Mouse (Mus musculus) lung, adult 18-20 months (tissue): ENCODE data around the gene Rpgrip1.

Source experiments
- DNase-seq, 2 experiments: peaks; one replicate each; pipeline ENCODE4 v3.0.0; 2022; ENCODE audit warnings: mixed read lengths in 2 of 2

Rpgrip1 gene

DNA sequence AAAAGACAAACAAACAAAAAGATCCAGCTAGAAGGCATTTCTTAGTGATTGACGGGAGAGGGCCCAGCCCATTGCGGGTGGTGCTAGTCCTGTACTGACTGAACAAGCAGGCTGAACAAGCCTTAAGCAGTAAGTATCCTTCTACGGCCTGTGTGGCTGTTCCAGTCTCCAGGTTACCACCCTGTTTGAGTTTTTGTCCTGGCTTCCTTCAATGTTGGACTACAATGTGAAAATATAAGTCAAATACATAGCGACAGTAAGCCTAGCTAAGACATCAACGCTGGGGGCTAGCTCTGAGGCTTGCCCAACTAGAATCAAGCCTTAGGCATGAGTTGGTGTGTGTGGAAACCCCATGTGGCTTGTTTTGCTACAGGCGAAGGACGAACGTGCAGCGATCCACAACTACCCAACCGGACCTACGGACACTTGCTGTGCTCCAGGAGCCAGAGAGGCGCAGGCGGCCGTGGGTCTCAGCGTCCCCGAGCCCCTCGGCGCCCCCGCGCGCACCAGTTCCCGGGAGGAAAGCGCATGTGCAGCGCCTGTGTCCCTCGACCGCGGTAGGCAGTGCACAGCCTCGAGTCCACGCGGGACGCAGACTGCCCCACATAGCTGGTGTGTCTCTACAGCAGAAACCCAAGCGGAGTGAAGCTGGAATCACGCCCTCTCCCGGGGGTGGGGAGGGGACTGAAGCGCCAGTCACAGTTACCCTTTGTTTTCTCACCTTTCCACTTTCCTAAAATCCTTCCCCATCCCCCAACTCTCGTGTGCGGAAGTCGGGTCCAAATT, 8.5 kb downstream of the Rpgrip1 start:
- peak; percentile 29 to 62 for DNase-seq

DNA sequence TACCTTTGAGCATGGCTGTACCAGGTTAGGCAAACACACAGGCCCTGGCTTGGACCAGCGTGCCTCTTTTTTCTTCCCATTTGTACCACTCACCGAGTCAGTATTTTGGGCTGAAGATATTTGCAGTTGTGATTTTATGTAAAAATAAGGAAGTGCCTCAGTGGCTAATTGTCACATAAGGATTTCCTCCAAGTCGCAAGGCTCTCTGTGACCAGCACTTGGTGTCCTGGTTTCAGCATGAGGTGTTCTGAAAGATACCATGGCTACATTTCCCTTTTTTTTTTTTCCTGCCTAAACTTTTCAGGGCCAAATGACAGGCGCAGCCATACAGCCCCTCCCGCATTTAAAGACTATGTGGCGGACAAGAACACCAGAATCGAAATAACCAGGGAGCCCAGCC, 9.7 kb downstream of the Rpgrip1 start:
- no peak for DNase-seq

DNA sequence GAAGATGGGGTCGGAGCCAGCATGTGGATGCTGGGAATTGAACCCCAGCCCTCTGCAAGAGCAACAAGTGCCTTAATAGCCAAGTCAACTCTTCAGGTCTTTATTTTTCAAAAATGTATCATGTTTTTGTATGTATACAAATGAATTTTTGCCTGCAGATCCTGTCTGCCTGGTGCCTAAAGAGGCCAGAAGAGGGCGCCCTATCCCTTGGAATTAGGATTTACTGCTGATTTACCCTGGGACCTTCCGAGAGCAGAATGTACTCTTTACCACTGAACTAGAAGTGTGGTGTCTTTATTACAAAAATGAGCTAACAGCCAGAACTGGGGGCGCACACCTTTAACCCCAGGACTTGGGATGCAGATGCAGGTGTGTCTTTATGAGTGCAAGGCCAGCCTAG, 13.4 kb downstream of the Rpgrip1 start:
- peak; percentile 36 to 65 for DNase-seq

DNA sequence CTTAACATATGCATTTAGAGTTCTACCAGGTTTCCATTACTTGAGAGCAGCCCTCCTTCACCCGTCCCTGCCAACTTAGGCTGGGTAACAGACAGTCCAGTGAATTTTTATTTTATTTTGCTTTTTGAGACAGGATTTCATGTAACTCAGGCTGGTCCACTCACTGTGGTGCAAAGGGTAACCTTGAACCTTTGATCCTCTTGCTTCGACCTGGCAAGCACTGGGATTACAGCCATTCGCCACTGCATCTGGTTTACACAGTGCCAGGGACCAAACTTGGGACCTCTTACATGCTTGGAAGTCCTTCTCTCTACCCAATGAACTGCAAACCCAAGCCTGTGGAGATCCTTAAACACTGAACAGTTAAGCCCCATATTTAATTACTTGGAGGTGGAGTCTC, 14.1 kb downstream of the Rpgrip1 start:
- DNase-seq: no peak

GRCm38 (mm10) chr14:52133584-52133983, 23.1 kb downstream of the Rpgrip1 start:
- DNase-seq: no peak

DNA sequence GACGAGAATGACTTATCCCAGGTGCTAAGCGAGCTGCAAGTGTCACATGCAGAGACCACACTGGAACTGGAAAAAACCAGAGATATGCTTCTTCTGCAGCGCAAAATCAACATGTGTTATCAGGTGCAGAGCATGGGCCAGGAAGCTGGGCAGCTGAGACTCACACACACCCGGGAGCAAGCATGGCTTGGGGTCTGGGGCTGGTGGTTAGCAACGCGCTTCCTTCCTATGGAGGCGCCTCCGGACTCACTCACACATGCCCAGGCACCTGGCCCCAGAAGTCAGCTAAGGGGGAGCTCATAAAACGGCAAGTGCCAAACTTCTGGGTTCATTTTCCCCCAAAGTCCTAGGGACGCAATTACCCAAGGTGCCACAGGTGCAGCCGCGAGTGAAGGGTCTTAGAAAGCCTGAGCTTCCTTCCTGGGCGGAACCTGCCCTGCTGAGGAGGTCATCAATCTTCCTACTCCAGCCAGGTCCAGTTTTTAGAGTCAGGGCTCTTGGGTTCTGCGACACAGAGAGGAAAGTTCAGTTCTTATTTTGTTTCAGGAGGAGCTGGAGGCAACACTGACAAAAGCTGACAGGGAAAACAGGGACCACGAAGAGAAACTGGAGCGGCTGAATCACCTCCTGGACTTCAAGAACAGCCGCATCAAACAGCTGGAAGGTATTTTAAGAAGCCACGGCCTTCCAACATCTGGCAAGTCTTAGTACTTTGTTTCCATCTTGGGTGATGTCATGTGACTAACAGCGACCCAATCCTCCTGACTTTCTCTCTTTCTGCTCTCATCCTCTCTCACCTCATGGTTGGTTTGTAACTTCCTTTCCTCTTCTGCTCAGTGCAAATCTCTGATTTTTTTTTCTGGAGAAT, 30.3 kb downstream of the Rpgrip1 start:
- DNase-seq: no peak

- DNase-seq: peak; percentile 12 to 51
Measured at GRCm38 (mm10) chr14:52141445-52142127, 31.1 kb downstream of the Rpgrip1 start.

GRCm38 (mm10) chr14:52144165-52144564, 33.7 kb downstream of the Rpgrip1 start:
- no peak for DNase-seq

- peak in 1 of 2 experiments; percentile 10 for DNase-seq
Measured at GRCm38 (mm10) chr14:52146540-52146939, 36.0 kb downstream of the Rpgrip1 start.

- DNase-seq: no peak
Measured at GRCm38 (mm10) chr14:52149888-52150287, 39.4 kb downstream of the Rpgrip1 start.

GRCm38 (mm10) chr14:52152179-52152578, 41.7 kb downstream of the Rpgrip1 start:
- no peak for DNase-seq

GRCm38 (mm10) chr14:52152613-52153012, 42.1 kb downstream of the Rpgrip1 start:
- DNase-seq: no peak

GRCm38 (mm10) chr14:52155008-52155407, 44.5 kb downstream of the Rpgrip1 start:
- no peak for DNase-seq

DNA sequence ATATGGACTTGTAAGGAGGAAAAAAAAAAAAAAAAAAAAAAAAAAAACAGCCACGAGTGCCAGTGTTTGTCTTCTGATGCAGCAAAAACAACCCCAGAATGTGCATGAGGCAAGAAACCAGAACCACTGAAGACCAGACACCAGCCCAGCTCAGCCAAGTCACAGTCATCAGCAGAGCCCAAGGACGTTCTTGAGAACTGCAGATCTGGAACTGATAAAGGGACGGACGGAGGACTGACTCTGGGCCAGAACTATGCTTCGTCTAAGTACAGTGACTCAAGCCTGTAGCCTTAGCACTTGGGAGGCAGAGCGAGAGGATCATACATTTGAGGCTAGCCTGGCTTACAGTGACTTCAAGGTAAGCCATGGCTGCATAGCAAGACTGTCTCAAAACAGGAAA, 50.4 kb downstream of the Rpgrip1 start:
- no peak for DNase-seq

DNA sequence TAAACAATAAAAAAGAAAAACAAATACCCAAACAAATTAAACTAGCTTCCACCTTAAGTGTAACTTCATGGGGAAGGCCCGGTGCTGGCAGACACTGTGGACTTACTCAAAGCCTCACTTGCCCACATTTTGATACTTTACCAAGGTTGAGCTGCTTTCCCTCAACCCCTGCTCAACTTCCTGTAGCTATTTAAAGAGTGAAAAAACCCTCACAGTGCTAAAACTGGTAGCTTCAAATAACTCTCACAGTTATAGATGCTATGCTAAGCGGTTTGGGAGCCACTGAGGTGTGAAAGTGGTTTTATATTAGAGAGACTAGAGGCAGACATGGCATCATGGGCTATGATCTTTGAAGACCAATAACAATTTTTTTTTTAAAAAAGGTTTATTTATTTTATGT, 56.1 kb downstream of the Rpgrip1 start:
- DNase-seq: no peak

DNA sequence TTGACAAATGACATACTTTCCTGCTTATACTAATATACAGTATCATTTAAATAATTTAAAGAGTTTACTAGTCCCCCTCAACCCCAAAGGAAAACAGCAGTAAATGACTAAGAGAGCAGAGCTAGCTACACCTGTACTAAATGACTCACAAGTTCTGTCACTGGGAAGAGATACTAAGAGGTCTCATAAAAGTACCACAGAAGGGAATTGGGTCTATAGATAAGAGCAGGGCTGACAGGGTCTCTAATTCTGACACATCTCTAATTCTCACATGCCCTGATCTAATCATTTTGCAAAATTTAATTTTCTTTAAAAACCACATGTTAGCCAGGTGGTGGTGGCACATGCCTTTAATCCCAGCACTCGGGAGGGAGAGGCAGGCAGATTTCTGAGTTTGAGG, 78.3 kb downstream of the Rpgrip1 start:
- DNase-seq: no peak

DNA sequence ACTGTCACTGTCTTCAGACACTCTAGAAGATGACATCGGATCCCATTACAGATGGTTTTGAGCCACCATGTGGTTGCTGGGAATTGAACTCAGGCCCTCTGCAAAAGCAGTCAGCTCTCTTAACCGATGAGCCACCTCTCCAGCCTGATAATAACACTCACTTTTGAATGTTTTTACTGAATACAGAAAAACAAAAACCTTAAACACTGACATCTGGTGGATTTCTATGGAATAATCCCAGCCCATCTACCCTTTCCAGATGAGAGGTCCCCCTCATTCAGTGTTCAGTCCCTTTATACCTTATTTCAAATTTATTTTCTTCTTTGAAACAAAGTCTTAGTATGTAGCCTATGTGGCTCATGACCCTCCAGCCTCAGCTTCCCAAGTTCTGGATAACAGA, 79.0 kb downstream of the Rpgrip1 start:
- no peak for DNase-seq

DNA sequence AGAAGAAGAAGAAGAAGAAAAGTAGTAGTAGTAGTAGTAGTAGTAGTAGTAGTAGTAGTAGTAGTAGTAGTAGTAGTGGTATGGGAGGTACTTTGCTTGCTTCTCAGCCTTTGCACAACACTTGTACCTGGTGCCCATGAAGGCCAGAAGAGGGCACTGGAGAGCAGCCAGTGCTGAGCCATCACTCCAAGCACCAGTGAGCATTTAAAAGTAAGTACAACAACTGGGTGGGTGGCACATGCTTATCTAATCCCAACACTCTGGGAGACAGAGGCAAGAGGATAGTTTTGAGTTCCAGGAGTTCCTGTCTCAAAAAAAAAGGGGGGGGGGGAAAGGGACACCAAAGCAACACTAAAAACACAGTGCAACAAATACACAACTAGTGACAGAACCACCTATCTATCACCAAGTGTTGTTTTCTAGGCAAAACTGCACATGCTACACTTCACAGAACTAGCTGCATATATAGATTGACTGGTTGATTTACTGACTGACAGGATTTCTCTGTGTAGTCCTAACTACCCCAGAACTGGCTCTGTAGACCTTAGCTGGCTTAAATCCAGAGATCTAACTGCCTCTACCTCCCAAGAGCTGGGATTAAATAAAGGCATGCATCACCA, 80.3 kb downstream of the Rpgrip1 start:
- DNase-seq: peak; percentile 34 to 43

DNA sequence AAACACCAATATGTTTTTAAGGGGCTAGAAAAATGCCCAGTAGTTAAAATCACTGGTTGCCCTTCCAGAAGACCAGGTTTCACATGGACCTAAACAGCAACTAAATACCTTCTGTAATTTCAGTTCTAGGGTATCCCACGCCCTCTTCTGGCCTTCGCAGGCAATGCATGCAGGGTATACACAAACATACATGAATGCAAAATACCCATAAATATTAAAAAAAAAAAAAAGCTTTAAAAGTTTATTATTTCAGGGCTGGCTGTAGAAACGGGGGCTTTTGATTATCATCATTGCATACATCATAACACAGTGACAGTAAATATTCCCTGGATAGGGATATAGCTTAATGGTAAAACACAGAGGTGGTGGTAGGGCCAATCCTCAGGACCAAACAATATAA, 85.2 kb downstream of the Rpgrip1 start:
- peak in 1 of 2 experiments; percentile 48 for DNase-seq

DNA sequence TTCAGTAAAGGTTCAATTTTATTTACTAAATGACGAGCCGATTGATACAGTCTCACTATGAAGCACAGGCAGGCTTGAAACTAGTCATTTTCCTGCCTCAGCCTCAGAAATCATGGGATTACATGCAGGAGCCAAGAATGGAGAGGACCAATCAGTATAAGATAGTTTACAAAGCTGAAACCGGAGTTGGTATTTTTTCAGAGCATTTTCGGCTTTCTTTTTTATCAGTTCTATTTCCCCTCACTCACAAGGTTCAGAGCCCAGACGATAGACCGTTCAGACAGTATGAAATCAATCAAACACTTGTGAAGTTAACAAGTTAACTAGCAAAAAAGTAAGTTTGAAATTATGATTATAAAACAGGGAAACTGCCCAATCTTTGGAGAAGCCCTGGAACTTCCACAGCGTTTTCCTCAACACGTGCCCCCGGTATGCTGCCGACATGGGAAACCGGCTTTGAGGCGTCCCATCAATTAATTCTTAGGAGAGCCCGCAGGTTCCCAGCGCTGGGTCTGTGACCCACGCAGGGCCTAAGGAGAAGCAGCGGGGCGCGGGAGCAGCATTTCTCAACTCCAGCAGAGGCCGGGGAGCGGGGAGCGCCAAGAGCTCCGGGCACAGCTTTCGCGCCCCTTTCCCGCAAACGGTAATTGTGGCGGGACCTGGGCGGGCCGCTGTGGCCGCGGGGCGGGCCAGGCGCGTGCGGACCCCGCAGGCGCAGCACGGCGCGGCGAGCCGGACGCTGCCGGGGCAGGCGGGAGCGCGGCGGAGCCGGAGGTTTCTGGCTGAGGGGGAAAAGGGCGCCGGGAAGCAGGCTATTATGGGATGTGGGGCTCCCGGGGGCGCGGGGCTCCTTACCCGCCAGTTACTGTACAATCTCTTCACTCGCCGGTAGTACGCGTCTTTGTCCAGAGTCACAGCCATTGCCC, 86.0 kb downstream of the Rpgrip1 start:
- peak in 1 of 2 experiments; percentile 6 for DNase-seq

DNA sequence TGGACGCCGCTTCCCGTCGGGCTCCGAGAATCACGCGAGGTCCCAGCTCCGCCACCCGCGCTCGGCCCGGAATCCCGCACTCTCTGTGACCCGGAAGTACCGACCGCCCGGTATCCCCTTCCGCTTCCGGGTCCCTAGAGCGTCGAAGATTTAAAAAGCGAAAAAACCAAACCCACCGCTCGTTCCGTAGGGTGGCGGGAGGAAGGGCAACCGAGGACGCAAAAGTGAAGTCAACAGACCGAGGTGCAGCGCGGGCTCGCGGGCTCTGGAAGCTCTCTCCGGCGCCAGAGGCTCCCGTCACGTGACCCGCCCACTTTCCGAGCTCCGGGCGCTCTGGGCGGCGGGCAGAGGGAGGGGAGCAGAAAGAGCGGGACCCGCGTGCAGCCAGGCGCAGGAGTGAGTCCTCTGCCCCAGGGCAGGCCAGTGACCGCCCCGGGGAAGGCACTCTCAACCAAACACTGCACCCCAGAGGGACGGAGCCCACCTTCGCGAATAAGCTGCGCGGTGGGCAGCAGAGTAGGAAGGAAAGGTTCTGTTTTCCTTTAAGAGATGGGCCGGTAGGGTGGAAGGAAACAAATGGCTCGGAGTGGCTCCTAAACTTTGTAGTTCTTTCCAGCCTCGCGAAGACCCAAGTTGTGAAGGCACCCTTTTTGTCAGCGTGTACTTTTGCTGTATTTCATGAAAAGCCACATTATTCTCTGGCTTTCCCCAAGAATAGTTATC, 86.8 kb downstream of the Rpgrip1 start, which contains the start of gene Supt16:
Gene Supt16 (minus strand): TSS at position 261 of the 723 bp plus-strand sequence.
- DNase-seq: peak; percentile 77 to 82
